Mouse (Mus musculus) heart, adult 8-10 months (tissue): ENCODE measurements around the gene Chd4. TPM values are rescaled to one million over a fixed set of nuclear protein-coding genes. Genes with fewer than 3 reads are reported as not detected.

Experiments used
- microRNA-seq: library from miRNA; unstranded; fragments of <30 nt; microRNA quantifications from one replicate; pipeline ENCODE4 v1.2.0, GENCODE M21; 2022
- total RNA-seq, 4 experiments: library from RNA; stranded (reverse); gene quantifications; 2 replicates each; pipeline ENCODE4 v1.2.4; 2022

The Chd4 gene
- total RNA-seq, 4 experiments from 2014 or later, result 100 to 126 (median 113) TPM

Small RNA genes within 50 kb of the gene (microRNA-seq; reads per million reads assigned to microRNA genes)
- gene Mir7045, result not detected

Other genes with a start within 250 kb of the Chd4 start
- 1 to 10 TPM; 8.0 to 9.7 (median 9.4) TPM for gene P3h3, start 238.2 kb upstream of the Chd4 start, total RNA-seq
- gene Gpr162, start 232.0 kb upstream of the Chd4 start, total RNA-seq, result 1 to 10 TPM in 1 of 4 experiments, under 1 TPM in 3; 0.31 to 1.6 (median 0.74) TPM
- under 1 TPM; 0.19 to 0.54 (median 0.25) TPM for gene Cd4, start 207.8 kb upstream of the Chd4 start, total RNA-seq
- under 1 TPM in 2 of 4 experiments, not detected in 2; 0.24 to 0.75 TPM for gene Lag3, start 184.3 kb upstream of the Chd4 start, total RNA-seq
- 100 to 1,000 TPM; 116 to 160 (median 152) TPM for gene Ptms, start 175.9 kb upstream of the Chd4 start, total RNA-seq
- 100 to 1,000 TPM; 177 to 202 (median 195) TPM for gene Mlf2, start 164.6 kb upstream of the Chd4 start, total RNA-seq
- gene Cops7a, start 130.4 kb upstream of the Chd4 start, total RNA-seq, result 100 to 1,000 TPM in 2 of 4 experiments, 10 to 100 TPM in 2; 98.1 to 109 (median 103) TPM
- 1 to 10 TPM in 1 of 4 experiments, under 1 TPM in 3; 0.31 to 2.7 (median 0.41) TPM for gene Pianp, start 99.3 kb upstream of the Chd4 start, total RNA-seq
- gene Zfp384, start 86.8 kb upstream of the Chd4 start, total RNA-seq, result 10 to 100 TPM; 21.0 to 24.4 (median 23.6) TPM
- gene Ing4, start 56.2 kb upstream of the Chd4 start, total RNA-seq, result 10 to 100 TPM; 24.7 to 27.7 (median 25.1) TPM
- gene Acrbp, start 46.3 kb upstream of the Chd4 start, total RNA-seq, result 1 to 10 TPM; 1.5 to 2.6 (median 2.2) TPM
- gene Lpar5, start 28.1 kb upstream of the Chd4 start, total RNA-seq, result 1 to 10 TPM in 1 of 4 experiments, not detected in 3; 1.6 TPM
- 10 to 100 TPM; 16.5 to 21.5 (median 20.3) TPM for gene Nop2, start 35.9 kb downstream of the Chd4 start, total RNA-seq
- 10 to 100 TPM in 2 of 4 experiments, 1 to 10 TPM in 2; 5.2 to 11.9 (median 9.4) TPM for gene Iffo1, start 49.3 kb downstream of the Chd4 start, total RNA-seq
- gene Gapdh, start 70.5 kb downstream of the Chd4 start, total RNA-seq, result 1,000 to 10,000 TPM; 4,410 to 5,784 (median 5,238) TPM
- 10 to 100 TPM; 14.3 to 18.7 (median 15.6) TPM for gene Ncapd2, start 95.7 kb downstream of the Chd4 start, total RNA-seq
- 100 to 1,000 TPM; 313 to 324 (median 318) TPM for gene Mrpl51, start 95.8 kb downstream of the Chd4 start, total RNA-seq
- 1 to 10 TPM; 5.2 to 7.7 (median 6.5) TPM for gene Vamp1, start 119.6 kb downstream of the Chd4 start, total RNA-seq
- 1 to 10 TPM; 4.8 to 5.8 (median 5.4) TPM for gene Tapbpl, start 135.9 kb downstream of the Chd4 start, total RNA-seq
- gene Cd27, start 141.0 kb downstream of the Chd4 start, total RNA-seq, result under 1 TPM in 3 of 4 experiments, not detected in 1; 0.22 to 0.84 (median 0.43) TPM
- gene Tuba3a, start 190.1 kb downstream of the Chd4 start, total RNA-seq, result not detected
- 10 to 100 TPM; 24.4 to 26.2 (median 25.5) TPM for gene Ltbr, start 217.9 kb downstream of the Chd4 start, total RNA-seq
- under 1 TPM; 0.46 to 0.80 (median 0.58) TPM for gene Scnn1a, start 224.7 kb downstream of the Chd4 start, total RNA-seq